Comparison of ENCODE assay signal across 8 mouse cellular contexts in the genomic region with DNA sequence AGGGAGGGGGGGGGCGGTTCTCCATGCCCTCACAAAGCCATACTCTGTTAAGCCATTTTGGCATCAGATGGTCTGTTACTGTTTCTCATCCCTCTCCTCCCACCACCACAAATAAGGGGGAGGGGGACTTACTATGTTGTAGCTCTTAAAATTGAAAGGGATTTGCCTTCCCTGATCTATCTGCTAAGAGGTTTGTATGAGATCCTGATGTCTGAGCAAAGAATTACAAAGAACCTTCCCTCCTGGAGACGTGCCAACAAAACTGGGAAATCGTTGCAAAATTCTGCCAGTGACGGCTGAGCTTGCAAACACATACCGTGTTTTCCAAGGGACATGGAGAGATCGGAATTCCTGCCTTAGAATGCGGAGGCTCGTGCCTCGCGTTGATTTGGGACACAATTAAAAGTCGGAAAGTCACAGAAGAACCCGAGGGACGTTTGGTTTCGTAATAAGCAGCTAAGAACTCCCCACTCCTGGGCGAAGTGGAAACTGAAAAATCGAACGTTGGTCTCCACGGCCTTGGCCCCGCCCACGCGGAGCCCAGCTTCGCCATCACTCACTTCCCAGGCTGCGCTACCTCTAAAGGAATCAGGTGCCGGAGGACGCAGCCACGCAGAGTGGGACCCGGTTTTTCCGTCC. TPM values are rescaled to one million over a fixed set of nuclear protein-coding genes. Genes with fewer than 3 reads are reported as not detected.
A peak's percentile ranks its signal among the peaks of the same experiment; 100 is the strongest.
DNase-seq lines count a peak whose midpoint lies in the region; ATAC-seq and TF ChIP-seq lines count a peak whose summit lies in the region.

No protein-coding gene starts in this region.

- H3K9me3 ChIP-seq in forebrain, embryonic 12.5 days = no peaks in the 10 kb centered on the region
- H3K9me3 ChIP-seq in liver, embryonic 16.5 days (replicated peaks; ENCODE audit: control insufficient read depth, low read length) = no peaks in the 10 kb centered on the region
- no peaks in the 10 kb centered on the region for H3K9me3 ChIP-seq in neural tube, embryonic 12.5 days

- H3K4me1 ChIP-seq in forebrain, embryonic 12.5 days = peaks cover 46% of the 10 kb centered on the region
- peaks cover 56% of the 10 kb centered on the region for H3K4me1 ChIP-seq in liver, embryonic 16.5 days (ENCODE audit: control insufficient read depth, low read depth, low read length)
- H3K4me1 ChIP-seq in neural tube, embryonic 12.5 days = peaks cover 35% of the 10 kb centered on the region
- H3K4me1 ChIP-seq in testis, adult 2 months (ENCODE audit: control insufficient read depth, insufficient read depth, low read length) = peaks cover 24% of the 10 kb centered on the region

- under 1% methylated on average over 28 of the region's 28 CpGs for WGBS in forebrain, embryonic 12.5 days
- 1% methylated on average over 28 of the region's 28 CpGs for WGBS in liver, embryonic 16.5 days (ENCODE audit: insufficient replicate concordance)
- under 1% methylated on average over 28 of the region's 28 CpGs for WGBS in neural tube, embryonic 12.5 days

- no peaks in the 10 kb centered on the region for H3K36me3 ChIP-seq in forebrain, embryonic 12.5 days (replicated peaks)
- no peaks in the 10 kb centered on the region for H3K36me3 ChIP-seq in liver, embryonic 16.5 days (ENCODE audit: control insufficient read depth, insufficient read depth)
- no peaks in the 10 kb centered on the region for H3K36me3 ChIP-seq in neural tube, embryonic 12.5 days
- H3K36me3 ChIP-seq in testis, adult 2 months (ENCODE audit: control insufficient read depth, insufficient read depth, low read length) = no peaks in the 10 kb centered on the region

- H3K9ac ChIP-seq in forebrain, embryonic 12.5 days = peak overlapping the region; percentile 47
- peak overlapping the region; percentile 68 for H3K9ac ChIP-seq in liver, embryonic 16.5 days (ENCODE audit: low read depth, low read length)
- H3K9ac ChIP-seq in neural tube, embryonic 12.5 days = peak overlapping the region; percentile 19

- no peak for TF ChIP-seq CTCF in testis, adult 2 months (IDR thresholded peaks at IDR 0.05; ENCODE audit: control insufficient read depth, insufficient read depth, insufficient replicate concordance, low read depth, low read length)

- H3K27me3 ChIP-seq in forebrain, embryonic 12.5 days = 0 out of 2 replicates have a peak, but pooled peaks cover 4% of the 10 kb centered on the region
- no peaks in the 10 kb centered on the region for H3K27me3 ChIP-seq in liver, embryonic 16.5 days (ENCODE audit: control insufficient read depth, insufficient read depth, low read depth, low read length)
- peaks cover 5% of the 10 kb centered on the region; the same call in 1 of the 2 replicates for H3K27me3 ChIP-seq in neural tube, embryonic 12.5 days (replicated peaks)
- no peaks in the 10 kb centered on the region for H3K27me3 ChIP-seq in testis, adult 2 months (ENCODE audit: control insufficient read depth, insufficient read depth, low read length)

- TF ChIP-seq POLR2A in testis, adult 2 months (IDR thresholded peaks at IDR 0.05; ENCODE audit: control insufficient read depth, low read depth, low read length) = peak; percentile 80

- H3K4me2 ChIP-seq in forebrain, embryonic 12.5 days = peak overlapping the region; percentile 68
- H3K4me2 ChIP-seq in liver, embryonic 16.5 days (ENCODE audit: low read depth, low read length) = peak overlapping the region; percentile 92
- peak overlapping the region; percentile 75 for H3K4me2 ChIP-seq in neural tube, embryonic 12.5 days (replicated peaks)

- H3K4me3 ChIP-seq in forebrain, embryonic 12.5 days (replicated peaks) = peak overlapping the region; percentile 41
- H3K4me3 ChIP-seq in liver, embryonic 16.5 days (ENCODE audit: low read depth, low read length) = peak overlapping the region; percentile 68
- peak overlapping the region; percentile 33 for H3K4me3 ChIP-seq in neural tube, embryonic 12.5 days
- H3K4me3 ChIP-seq in testis, adult 2 months (ENCODE audit: control insufficient read depth, low read depth, low read length) = peak overlapping the region; percentile 96

- ATAC-seq in forebrain, embryonic 12.5 days (ENCODE audit: low FRiP score) = no peak
- ATAC-seq in liver, embryonic 16.5 days (ENCODE audit: low read depth) = 0 out of 2 replicates have a peak, but pooled peaks have one; percentile 12
- ATAC-seq in neural tube, embryonic 12.5 days (ENCODE audit: low FRiP score, low read depth) = no peak

- intact Hi-C loops in heart, postnatal 10 days (cut with DNase I) = loop anchor here (5.0 kb wide), 1 partner anchor 84 kb away; no protein-coding TSS in a partner anchor

- peak; percentile 92 for DNase-seq in 3T3-L1 (ENCODE audit: low read depth, low spot score)
- peak; percentile 78 for DNase-seq in adrenal gland, postnatal 25 days
- peak; percentile 90 to 94 for DNase-seq in heart, postnatal 10 days
- DNase-seq in kidney, postnatal 36 days = peak; percentile 81 to 87

- H3K27ac ChIP-seq in forebrain, embryonic 12.5 days = peak overlapping the region; percentile 79
- peak overlapping the region; percentile 91 for H3K27ac ChIP-seq in liver, embryonic 16.5 days (ENCODE audit: low read length)
- H3K27ac ChIP-seq in neural tube, embryonic 12.5 days = no peak overlapping the region
- peak overlapping the region; percentile 86 for H3K27ac ChIP-seq in testis, adult 2 months (ENCODE audit: control insufficient read depth, insufficient read depth, low read depth, low read length)

RNA-seq across cellular contexts. Expression of a gene that starts 14.7 kb away (rescaled TPM):
- total RNA-seq in adrenal gland, postnatal 25 days (2021) = 27.3 and 32.8 TPM in 2 replicates
- 3.6 and 4.5 TPM in 2 replicates for polyA plus RNA-seq in forebrain, embryonic 12.5 days (2016; fragmentation: Nextera tagmentation; extraction: Ambion mirVana)
- 10 to 100 TPM; 14.4 to 17.7 TPM for total RNA-seq in heart, postnatal 10 days (2021)
- 4.2 and 5.7 TPM in 2 replicates for polyA plus RNA-seq in liver, embryonic 16.5 days (2015; fragmentation: Nextera tagmentation; extraction: Ambion mirVana)
- 2.3 and 2.5 TPM in 2 replicates for polyA plus RNA-seq in neural tube, embryonic 12.5 days (2016; fragmentation: Nextera tagmentation; extraction: Ambion mirVana)
- 74.6 and 80.0 TPM in 2 replicates for polyA plus RNA-seq in testis, adult 2 months (2012; rRNA removed)

Comparison
In these comparisons a context has a peak if more than half of its experiments do, and no peak if none do; other contexts are left out.
1. H3K4me3 ChIP-seq: peak in every context shown above with its lines; median percentile 96 in testis, adult 2 months; 68 in liver, embryonic 16.5 days; 41 in forebrain, embryonic 12.5 days; 33 in neural tube, embryonic 12.5 days.
2. RNA of a gene that starts 14.7 kb away (polyA plus RNA-seq): 74.6 to 80.0 TPM in testis, adult 2 months; 4.2 to 5.7 TPM in liver, embryonic 16.5 days, 3.6 to 4.5 TPM in forebrain, embryonic 12.5 days and 2.3 to 2.5 TPM in neural tube, embryonic 12.5 days; every median in the first group is over 10 times any median in the second.
3. Peak in every context shown above with its lines, with median percentiles within 50 percentile points of each other: DNase-seq, H3K4me2 ChIP-seq and H3K9ac ChIP-seq.